In the genomic region with DNA sequence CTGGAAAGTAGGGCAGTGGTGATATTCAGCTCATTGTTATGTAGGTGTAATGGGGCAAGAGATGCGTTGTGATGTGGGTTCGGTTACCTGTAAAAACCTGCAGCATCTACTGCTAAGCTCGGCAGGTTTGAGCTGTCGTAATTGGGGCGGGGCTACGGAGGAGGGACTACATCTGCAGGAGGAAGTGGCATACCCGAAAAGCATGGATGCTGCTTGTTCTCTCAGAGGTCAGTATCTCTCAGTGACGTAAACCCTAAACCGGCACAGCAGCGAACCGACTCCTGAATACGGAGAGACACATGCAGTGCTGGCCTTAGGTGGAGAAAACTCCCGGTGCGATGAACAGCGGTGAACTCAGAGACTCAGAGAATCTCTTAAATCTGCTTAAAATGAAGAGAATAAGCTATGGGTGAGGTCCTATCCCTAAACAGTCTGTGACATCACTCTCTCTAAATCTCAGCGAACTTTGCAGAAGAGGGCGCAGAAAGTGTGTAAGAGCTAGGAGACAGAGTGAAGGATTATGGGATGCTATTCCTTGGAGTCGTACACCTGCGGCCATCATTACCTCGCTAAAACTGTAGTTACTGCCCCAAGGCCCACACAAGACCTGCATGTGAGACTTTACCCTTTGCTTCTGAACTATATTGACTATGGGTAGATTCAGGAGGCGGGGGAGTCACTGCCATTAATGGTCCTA, we compare ENCODE assay signal across 14 mouse cellular contexts. TPM values are rescaled to one million over a fixed set of nuclear protein-coding genes. Genes with fewer than 3 reads are reported as not detected.
DNase-seq lines count a peak whose midpoint lies in the region; ATAC-seq lines count a peak whose summit lies in the region.
"Had no signal": no experiment of that assay in that cellular context is flagged by ENCODE, and none has a peak within 500 bp of the region (broad histone marks: within the 10 kb centered on the region; RNA-seq: fewer than 3 reads in every experiment).

No protein-coding gene starts in this region.

- no peak overlapping the region for H3K27ac ChIP-seq in heart, embryonic 12.5 days (ENCODE audit: poor library complexity, severe bottlenecking)
- H3K27ac ChIP-seq: liver, embryonic 13.5 days; midbrain, embryonic 10.5 days; neural tube, embryonic 13.5 days had no signal

- H3K27me3 ChIP-seq in heart, embryonic 12.5 days (replicated peaks): no peaks in the 10 kb centered on the region
- H3K27me3 ChIP-seq: liver, embryonic 13.5 days; neural tube, embryonic 13.5 days had no signal

- no peaks in the 10 kb centered on the region for H3K36me3 ChIP-seq in heart, embryonic 12.5 days
- H3K36me3 ChIP-seq: liver, embryonic 13.5 days; midbrain, embryonic 10.5 days; neural tube, embryonic 13.5 days had no signal

- no peak overlapping the region for H3K4me3 ChIP-seq in heart, embryonic 12.5 days
- H3K4me3 ChIP-seq: liver, embryonic 13.5 days; midbrain, embryonic 10.5 days; neural tube, embryonic 13.5 days had no signal

- H3K9me3 ChIP-seq in heart, embryonic 12.5 days (replicated peaks): no peaks in the 10 kb centered on the region
- H3K9me3 ChIP-seq: liver, embryonic 13.5 days; neural tube, embryonic 13.5 days had no signal

- 49% methylated on average over 21 of the region's 21 CpGs for WGBS in heart, embryonic 12.5 days

- no peak for DNase-seq in heart, postnatal 14 days
- peak; percentile 16 for DNase-seq in thymus, postnatal 0 days (ENCODE audit: low spot score)
- DNase-seq in thymus, postnatal 10 days (ENCODE audit: low spot score in 2 of 2): no peak
- peak; percentile 74 for DNase-seq in induced T-regulatory cell, adult 2 months (ENCODE audit: low read depth)
- peak; percentile 66 for DNase-seq in naive thymus-derived CD4-positive, alpha-beta T cell, adult 2 months (ENCODE audit: low read depth)
- DNase-seq in adrenal gland, postnatal 10 days: no peak
- no peak for DNase-seq in ovary, postnatal 10 days (ENCODE audit: low spot score)
- DNase-seq: gastrocnemius, postnatal 10 days; layer of hippocampus, adult 9-11 months; liver, embryonic 13.5 days; right cerebral cortex, postnatal 4 days had no signal

- H3K4me2 ChIP-seq in heart, embryonic 12.5 days: peak overlapping the region; percentile 41
- H3K4me2 ChIP-seq: liver, embryonic 13.5 days; neural tube, embryonic 13.5 days had no signal

- no peak overlapping the region for H3K9ac ChIP-seq in heart, embryonic 12.5 days
- H3K9ac ChIP-seq: liver, embryonic 13.5 days; neural tube, embryonic 13.5 days had no signal

- ATAC-seq in heart, embryonic 12.5 days (ENCODE audit: insufficient number of reproducible peaks, low FRiP score): no peak

- no peaks in the 10 kb centered on the region for H3K4me1 ChIP-seq in heart, embryonic 12.5 days (replicated peaks)
- H3K4me1 ChIP-seq: liver, embryonic 13.5 days; midbrain, embryonic 10.5 days; neural tube, embryonic 13.5 days had no signal

- intact Hi-C loops in heart, postnatal 14 days (cut with DNase I): loop anchor here (1.0 kb wide), 1 partner anchor 76 kb away; no protein-coding TSS in a partner anchor

RNA-seq across cellular contexts. Expression of a gene that starts 11.1 kb away (rescaled TPM):
- 39.4 and 40.8 TPM in 2 replicates for polyA plus RNA-seq in heart, embryonic 12.5 days (2016; fragmentation: Nextera tagmentation; extraction: Ambion mirVana)
- total RNA-seq in heart, postnatal 14 days (2021): 10 to 100 TPM; 22.5 to 25.5 TPM
- 61.8 and 64.1 TPM in 2 replicates for polyA plus RNA-seq in thymus, postnatal 0 days (2015; fragmentation: Nextera tagmentation; extraction: Ambion mirVana)
- total RNA-seq in adrenal gland, postnatal 10 days (2021): 10 to 100 TPM; 36.0 to 39.9 TPM

RNA-seq across cellular contexts. Expression of a gene that starts 37.5 kb away (rescaled TPM):
- polyA plus RNA-seq in heart, embryonic 12.5 days (2016; fragmentation: Nextera tagmentation; extraction: Ambion mirVana): 78.3 and 81.8 TPM in 2 replicates
- total RNA-seq in heart, postnatal 14 days (2021): 10 to 100 TPM; 76.2 to 78.2 TPM
- 43.0 and 51.4 TPM in 2 replicates for polyA plus RNA-seq in thymus, postnatal 0 days (2015; fragmentation: Nextera tagmentation; extraction: Ambion mirVana)
- total RNA-seq in adrenal gland, postnatal 10 days (2021): 10 to 100 TPM; 38.3 to 41.0 TPM

Comparison
In these comparisons a context has a peak if more than half of its experiments do, and no peak if none do; other contexts are left out.
1. DNase-seq: peak in thymus, postnatal 0 days (single experiment), induced T-regulatory cell, adult 2 months (single experiment) and naive thymus-derived CD4-positive, alpha-beta T cell, adult 2 months (single experiment); none in heart, postnatal 14 days (0 of 2), thymus, postnatal 10 days (0 of 2), adrenal gland, postnatal 10 days (single experiment) and ovary, postnatal 10 days (single experiment).